Mouse (Mus musculus): ENCODE measurements at regions not wholly inside any gene's neighbourhood (a gene's known extent, or its start where the extent isn't known, plus 50 kb on each side); places are given as distances from the start of the nearest gene placed in this dataset.

DNA sequence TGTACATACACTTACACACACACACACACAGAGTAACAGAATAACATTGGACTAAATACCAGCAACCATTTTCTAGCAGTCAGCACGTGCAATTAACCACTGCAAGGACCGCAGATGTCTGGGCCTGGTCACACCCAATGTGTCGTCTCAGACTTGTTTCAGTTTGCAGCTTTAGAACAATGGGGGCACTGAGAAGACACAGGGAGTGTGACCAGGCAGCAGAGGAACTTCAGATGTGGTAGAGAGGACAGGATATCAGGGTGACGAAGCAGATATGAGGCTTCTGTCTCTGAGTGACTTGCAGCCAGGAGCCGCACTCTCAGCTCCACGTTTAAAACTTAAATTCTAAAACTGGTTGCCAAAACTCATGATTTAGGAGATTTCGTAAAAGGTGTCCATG is 183.9 kb upstream of the Spdye4c start:
- no peak for DNase-seq

DNA sequence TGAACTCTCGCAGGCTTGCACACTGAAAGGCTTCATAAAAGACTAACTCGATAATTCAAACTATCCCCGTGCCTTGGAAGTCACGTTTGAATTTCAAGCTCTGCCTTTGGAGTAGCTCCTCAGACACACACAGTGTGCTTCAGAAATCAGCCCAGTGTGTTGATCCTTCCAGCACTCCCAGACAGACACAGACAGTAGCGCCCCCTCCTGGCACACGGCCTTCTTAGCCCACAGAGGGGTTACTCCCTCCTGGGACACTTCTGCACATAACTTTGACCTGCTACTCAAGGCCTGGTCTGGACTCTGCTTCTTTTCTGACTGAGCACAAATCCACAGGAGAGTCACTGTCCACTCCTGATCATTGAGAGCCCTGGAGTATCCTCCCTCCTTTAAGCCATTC is 182.3 kb upstream of the Spdye4c start:
- DNase-seq, result no peak

DNA sequence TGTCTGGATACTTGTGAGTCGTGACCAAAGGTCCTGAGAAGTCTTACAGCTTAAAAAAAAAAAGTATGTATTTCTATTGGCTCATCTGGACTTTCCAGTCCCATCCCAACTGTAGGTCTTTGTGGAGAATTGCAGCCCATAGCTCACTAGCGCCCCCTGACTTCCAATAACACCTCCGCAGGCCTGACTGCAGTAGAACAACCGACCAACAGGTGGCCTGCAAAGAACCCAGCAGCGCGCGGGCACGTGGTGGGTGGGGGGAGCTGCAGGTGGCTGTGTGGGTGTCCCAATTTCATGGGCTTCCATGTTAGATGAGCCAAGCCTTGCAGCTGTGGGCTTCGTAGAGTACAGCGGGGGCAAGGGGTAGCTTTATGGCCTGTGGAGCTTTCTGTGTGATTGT is 178.7 kb upstream of the Spdye4c start:
- peak; percentile 29 to 34 for DNase-seq

DNA sequence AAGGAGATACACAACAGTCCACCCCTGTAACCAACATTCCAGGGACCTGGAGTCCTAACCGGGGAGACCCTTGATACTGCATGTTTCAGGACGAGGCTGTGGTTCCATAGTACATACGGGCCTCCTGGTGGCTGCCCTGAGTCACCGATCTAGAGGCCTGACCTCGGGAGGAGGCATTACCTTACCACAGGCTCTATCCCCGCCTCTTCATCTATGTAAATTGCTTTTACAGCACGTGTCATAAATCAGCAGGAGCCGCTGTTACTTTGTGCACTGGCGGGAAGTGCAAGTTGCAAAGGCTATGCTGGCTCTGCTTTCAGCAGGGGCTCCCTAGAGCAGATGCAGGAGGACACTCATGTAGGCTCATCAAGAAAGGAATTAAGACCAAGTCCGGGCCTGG is 178.0 kb upstream of the Spdye4c start:
- DNase-seq, result no peak

DNA sequence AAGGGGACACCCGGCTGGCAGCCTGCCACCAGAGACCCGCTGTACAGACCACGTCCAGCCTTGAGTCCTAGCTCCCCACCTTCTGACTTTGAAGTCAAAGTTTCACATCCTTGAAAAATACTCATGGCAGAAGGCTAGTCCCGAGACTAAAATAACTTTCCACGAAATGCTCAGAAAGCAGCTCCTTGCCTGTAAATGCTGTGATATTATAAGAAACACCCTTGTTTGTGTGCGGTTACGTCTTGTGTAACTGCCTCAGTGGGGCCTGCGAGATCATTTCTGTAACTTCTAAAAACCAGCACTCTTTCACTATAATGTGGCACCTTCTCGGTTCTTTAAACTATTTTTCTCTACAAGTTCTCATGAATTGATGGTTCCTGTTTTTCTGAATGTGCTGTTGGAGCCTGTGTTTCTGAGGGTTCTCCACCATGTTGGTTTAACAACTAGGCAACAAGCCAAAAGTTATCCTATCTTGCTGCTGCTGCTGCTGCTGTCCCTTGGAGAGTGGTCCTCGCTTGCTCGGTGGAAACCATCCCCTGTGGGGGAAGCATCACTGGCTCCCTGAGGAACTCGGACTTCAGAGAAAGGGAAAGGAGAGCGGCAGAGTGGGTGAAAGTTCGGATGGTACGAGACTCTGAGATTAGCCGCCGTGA is 176.3 kb upstream of the Spdye4c start:
- DNase-seq, result no peak

DNA sequence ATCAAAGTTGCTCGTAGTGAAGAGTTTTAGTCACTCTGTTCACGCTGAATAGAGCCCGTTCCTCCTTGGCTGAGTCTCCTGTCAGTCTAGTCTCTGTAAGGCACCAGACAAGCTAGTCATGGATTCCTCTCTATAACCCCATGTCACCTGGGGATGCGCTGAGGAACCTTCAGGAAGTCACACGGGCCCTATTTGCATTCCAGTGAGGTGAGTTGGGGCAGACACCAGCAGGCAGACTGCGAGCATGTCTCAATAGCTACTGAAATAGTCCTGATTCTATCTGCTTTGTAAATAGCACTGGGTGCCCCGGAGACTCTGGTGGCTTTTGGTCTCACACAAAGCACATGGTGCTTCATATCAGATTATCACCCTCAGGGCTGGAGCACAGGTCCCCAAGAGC is 174.6 kb upstream of the Spdye4c start:
- DNase-seq, result no peak

DNA sequence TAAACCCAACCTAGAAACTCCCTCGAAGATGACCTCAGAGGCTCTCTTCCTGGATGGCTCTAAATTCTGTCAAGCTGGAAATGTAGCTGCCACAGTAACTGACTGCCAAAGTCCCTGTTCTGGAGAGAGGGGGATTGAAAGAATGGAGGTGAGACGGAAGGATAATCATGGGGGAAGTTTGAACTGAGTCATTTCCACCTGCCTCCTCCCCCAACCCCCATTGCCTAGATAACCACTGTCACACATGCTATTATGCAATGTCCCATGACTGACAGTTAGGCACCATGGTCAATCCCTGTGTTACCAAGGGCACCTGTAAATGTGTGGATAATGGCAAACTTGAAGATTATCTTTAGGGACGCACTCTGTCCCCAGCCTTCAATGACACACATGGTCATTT is 172.0 kb upstream of the Spdye4c start:
- no peak for DNase-seq

DNA sequence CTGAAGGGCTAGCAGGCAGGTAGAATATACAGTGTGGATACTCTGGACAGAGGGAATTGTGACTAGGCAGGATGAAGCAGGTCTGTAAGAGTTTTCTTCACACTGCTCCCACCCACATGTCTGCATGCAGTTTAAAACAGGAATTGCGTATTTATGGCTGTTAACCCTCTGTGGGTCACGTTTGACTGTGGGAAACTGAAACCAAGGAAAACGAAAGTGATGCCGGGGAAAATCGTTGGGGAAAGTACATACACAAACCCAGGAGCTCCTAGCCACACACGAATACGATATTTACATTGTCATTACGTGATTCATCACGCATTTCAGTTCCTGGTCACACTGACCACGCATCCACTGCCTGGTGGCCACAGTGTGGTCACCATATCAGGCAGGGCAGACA is 170.6 kb upstream of the Spdye4c start:
- no peak for DNase-seq

DNA sequence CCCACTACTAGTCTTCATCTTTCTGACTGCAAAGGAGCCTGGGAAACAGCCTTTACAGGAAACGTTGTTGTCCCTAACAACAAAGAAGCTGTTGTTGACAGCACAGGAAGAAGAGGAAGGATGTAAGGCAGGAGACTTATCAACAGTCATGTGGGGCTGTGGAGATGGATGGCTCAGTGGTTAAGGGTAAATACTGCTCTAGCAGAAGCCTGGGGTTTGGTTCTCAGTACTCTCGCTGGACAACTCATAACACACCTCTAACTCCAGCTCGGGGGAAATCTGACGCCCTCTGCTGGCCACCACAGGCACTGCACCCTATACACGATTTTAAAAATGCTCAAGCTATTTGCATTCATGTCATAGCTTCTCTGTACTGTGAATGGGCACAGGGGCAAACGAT is 168.3 kb upstream of the Spdye4c start:
- DNase-seq, result no peak

DNA sequence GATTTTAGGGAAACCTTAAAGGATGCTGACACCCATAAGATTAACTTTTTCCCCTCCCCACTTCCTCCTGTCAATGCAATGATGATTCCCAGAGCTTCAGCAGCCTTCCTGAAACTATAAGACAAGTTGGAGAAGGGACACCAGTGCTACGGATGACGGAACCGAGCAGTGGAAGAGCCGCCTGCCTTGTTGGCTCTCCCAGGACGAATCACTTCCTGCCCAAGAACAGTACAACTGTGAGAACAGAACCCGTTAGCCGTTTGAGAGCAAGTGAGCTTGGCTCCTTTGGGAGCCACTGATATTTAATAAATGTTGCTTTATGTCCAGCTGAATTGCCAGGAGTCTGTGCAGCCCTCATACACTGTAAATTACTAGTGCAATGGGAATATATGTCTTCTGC is 166.8 kb upstream of the Spdye4c start:
- DNase-seq, result no peak

DNA sequence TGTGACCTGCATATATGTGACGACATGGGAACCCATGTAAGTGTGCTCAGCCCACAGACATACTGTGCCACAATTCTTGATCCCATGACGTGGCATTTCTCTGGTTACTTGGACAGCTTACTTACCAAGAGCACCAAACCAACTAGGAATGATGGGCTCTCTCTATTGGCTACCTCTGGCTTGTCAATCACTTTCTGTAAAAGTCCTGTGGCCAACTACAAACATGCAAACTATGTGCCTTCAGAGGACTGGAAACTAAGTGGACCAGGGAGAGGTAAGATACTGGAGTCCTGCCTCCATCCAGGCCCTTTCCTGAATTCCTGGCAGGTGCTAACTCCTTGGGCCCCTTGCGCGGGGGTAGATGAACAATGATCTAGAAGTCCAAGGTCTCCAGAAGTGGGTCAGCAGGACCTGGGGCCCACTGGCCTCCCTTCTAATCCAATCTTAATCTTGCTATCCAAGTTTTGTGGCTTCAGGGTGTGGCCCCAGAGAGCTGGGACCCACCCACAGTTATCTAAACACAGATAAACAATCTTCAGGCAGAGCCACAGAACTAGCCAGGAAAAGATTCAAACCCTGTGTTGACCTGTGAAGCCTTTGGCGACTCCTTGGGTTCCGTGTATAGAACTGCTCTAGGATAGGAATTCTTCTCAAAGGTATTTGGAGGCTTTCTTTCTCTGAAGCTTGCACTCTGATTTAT is 163.7 kb upstream of the Spdye4c start:
- no peak for DNase-seq

DNA sequence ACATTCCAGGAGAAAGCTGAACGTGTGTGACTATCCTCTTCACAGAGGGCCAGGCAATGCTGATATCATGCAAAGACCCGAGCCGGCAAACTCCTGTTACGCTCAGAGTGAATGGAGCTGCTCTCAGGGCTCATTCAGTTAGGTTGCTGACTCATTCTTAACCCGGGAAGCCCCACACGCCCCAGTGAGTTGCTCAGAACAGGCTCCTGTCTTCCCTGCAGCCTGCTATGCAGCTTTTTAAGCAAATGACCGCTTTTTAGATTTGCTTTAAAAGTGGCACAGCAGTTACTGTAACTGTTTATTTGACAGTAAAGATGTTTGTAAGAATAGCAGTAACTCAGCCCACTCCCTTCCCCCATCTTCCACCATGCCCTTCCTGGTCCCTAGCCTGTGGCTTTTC is 162.9 kb upstream of the Spdye4c start:
- DNase-seq, result no peak

DNA sequence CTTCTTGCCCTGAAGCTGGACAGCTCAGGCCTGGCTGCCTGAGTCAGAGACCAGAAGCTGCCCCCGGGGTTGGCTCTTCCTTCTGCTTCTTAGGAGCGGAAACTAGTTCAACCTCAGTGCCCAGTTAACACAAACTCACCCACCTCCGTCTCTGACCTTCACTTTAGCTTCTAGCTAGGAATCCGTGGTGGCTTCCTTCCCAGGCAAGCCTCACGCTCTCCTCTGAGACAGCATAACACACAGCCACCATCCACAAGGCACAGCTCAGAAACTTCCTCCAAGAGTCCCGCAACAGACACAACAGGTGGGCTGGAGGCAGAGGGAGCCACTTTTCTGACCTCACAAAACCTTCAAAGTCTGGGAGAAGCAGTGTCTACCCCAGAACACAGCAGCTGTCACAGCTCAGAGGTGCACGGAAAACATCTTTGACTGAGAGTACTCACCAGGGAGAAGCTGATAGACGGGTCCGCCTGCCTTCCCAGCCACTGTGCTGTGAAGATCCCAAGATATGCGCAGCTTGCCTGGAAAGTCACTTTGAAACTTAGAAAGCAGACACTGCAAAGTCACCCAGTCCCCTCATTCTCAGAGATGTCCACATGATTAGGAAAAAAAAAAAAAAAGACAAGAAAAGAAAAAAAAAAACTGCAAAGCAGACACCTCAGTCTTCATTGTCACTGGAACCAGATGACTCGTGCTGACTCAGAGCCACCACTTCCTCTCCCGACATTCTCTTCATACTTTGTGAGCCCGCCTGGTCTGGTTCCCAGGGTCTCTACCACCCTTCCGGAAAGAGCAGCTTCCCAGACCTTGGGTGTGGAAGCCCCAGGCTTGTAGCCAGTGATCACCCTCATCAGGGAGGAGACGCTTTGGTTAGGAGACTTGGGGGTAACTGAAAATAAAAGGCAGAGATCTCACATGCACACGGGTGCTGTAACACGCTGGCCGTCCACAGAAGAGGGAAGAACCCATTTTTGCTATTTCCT is 162.1 kb upstream of the Spdye4c start:
- DNase-seq, result no peak

DNA sequence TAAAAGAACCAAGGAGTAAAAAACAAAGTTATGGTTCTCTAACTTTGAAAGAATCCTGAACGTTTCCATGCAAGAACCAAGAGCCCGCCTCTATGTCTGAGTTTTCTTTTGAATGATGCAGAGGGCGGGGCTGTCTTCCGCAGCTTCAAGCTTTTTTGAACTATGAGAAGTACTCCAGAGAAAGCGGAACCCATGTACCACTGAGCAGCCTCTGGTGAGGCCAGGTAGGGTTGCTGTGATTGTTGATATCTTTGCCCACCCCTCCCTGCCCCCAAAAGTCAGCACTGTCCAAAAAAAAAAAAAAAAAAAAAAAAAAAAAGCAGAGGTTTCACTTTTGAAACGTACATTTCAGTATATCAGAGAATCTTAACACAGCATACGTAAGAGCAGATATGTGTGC is 161.2 kb upstream of the Spdye4c start:
- DNase-seq, result no peak

DNA sequence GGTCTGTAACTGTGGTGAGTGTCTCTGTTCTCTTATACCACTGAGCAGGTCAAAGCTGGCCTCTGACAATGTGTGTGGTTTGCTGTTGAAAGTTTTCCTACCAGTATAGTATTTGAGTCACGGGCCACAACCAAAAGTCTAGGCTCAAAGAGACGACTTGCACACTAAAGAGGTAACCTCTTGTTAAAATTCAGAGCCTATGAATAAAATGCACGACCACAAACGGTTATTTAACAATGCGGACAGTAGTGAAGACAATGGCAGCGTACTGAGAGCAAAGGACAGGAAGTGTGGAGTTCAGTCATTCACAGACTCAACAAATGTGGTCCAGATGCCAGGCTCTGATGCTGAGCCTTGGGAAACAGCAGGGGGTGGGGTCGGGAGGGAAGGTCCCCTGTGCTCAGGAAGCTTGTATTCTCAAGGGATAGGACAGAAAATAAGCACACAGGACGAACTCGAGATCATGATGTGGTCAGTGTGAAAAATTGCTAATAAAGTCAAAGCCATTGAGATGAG is 160.2 kb upstream of the Spdye4c start:
- no peak for DNase-seq

DNA sequence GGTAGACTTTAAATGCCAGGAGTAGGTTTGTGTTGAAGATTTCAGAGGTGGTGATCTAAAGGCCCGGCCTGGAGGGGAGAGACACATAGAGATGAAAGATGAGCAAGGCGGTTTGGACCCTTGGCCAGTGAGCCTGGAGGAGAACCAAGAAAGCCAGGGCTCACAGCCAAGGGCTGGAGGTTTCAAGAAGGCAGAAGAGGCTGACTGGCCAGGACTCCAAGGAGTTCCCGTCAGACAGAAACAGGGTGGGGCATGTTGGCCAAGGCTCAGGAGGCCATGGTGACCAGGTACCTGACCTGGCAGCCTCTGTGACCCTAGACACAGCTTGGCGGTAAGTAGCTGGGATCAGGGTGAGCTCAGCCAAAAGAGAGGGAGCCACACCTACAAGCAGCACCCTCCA is 159.3 kb upstream of the Spdye4c start:
- peak in 1 of 2 experiments; percentile 5 for DNase-seq

DNA sequence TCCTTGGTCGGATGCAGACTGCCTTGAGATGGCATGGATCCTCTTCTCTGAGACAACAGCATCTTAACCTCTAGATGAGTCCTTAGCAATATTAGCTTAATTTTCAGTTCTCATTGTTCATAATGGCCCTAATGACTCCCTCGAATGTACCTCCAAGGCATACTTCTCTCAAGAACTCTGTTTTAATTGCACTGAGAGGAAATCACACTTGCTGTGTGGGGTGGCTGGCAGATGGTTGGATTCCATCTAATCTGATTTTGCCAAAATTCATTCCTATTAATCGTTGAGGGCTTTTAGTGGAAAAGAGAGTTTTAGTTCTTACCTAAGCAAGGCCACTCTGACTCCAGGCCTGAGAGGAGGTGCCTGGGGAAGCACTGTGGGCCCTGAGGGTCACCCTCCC is 158.3 kb upstream of the Spdye4c start:
- DNase-seq, result no peak

DNA sequence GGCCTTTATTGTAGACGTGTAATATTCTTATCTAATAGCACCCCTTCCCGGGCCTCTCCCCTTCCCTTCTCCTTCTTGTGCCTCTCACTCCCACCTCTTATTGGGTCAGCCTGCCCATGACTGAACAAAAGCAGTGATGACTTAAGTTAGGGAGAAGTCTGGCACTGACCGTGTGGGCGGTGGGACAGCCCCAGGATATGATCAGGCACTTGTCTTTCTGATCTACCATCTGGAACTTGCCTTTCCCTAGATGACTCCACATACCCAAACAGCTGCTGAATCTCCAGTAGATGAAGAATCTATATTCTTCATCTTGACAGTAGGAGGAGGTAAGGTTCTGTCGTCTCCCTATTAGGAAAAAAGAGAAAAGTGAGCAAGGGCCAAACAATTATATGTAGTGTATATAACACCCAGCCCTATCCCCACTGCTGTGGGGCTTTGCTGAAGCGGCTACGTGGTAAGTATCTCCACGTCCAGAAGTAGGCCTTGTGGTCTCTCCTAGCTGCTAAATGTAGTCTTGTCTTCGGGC is 157.4 kb upstream of the Spdye4c start:
- DNase-seq, result no peak

DNA sequence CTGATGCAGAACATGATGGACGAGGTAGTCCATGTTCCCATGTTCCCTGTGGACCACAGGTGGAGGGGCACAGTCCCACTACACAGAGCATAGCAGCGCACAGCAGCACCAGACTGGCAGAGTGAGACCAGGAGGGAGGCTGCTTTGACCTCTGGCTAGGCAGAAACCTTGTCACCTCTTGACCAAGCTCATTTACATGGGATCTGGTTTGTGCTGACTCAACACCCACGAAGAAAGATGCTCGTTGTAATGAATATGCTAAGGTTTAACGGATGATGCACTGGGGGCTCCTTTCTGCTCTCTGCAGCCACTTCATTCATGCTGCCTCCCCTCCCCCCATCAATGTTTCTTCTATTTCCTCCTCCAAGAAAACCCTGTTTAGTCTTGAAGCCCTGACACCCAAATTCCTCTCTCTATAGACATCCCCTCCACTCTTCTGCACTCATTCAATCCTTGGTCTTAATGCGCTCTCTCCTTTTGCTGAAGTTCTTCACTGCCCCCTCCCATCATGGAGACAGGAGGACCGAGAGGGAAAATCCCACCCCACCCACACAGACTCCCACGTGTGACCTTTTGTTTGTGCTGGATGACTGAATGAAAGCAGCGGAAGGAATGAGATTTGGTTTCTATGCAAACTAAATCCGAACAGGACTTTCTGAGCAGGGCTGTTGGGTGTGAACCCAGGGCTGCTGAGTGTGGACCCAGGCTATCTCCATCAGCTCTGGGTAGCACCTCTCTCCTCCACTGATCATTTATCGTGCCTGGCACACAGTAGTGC is 156.6 kb upstream of the Spdye4c start:
- DNase-seq, result no peak

DNA sequence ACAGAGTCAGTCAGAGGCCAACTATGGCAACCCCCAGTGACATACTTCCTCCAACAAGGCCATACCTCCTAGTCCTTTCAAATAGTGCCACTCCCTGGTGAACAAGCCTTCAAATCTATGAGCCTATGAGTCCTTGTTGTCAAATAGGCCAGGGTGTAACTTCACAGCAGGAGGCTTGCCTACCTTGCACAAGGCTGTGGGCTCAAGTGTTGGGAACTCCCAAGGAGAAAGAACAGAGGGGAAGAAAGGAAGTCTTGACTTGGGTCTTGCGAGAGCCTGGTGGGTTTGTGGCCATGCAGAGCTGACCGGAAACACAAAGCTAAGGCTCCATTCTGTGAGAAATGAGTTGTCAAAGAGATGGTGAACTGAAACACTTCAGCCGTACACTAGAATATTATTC is 154.6 kb upstream of the Spdye4c start:
- no peak for DNase-seq

DNA sequence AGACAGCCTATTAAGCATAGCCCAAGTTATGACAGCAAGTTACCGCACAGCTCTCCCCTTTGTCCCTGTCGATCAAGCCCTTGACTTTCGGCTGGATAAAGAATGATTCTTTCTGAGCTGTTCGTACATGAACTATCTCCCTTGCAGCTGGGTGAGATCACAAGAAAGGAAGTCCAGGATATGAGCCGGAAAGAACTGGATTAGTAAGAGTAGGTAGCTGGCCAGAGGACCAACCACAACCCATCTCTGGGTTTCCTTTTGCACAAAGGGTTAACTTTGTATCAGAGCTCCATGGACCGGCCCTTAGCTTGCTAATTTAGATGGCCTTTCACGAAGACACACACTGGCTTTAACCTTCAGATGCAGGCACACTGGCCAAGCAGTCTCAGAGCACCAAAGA is 153.3 kb upstream of the Spdye4c start:
- no peak for DNase-seq

DNA sequence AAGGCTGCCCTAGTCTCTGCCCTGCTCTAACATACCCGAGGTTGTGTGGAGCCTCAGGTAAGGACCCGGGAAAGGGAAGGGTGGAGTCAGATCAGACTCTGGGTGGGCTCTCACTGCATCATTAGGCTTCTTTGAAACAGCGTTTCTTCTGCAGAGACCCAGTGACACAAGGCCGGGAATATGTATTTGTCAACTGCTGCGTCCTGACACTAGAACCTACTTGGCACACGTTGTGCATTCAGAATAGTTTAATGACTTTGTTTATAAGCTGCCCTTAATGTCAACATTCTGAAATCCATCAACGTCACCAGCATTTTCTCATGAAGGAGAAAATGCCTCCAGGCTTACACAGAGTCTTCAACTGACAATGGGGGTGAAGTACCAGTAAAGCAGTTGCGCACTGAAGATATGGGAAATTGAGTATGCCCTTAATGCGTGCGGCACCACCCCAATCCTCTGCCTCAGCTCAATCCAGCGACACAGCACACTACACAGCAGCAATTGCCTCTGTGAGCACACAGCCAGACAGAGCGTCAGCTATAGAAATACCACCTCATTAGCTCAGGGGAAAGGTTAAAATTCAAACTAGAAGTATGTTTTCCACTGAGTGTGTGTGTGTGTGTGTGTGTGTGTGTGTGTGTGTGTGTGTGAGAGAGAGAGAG is 152.7 kb upstream of the Spdye4c start:
- DNase-seq, result no peak

Data from cerebellum, adult 18-20 months (tissue).